Mouse (Mus musculus) retina, postnatal 7 days (tissue): ENCODE measurements around the gene Tmem145.

Source experiments
- DNase-seq: peaks from one replicate; pipeline ENCODE4 v3.0.0-alpha.2; 2012; ENCODE audit warnings: low read depth, low spot score

The Tmem145 gene

GRCm38 (mm10) chr7:25292107-25292506, 13.8 kb upstream of the Tmem145 start:
- DNase-seq, result no peak

GRCm38 (mm10) chr7:25293191-25293739, 12.6 kb upstream of the Tmem145 start:
- DNase-seq, result no peak

GRCm38 (mm10) chr7:25294495-25294894, 11.4 kb upstream of the Tmem145 start:
- no peak for DNase-seq

- no peak for DNase-seq
Measured at GRCm38 (mm10) chr7:25294960-25295722, 10.8 kb upstream of the Tmem145 start.

GRCm38 (mm10) chr7:25296945-25297453, 8.9 kb upstream of the Tmem145 start:
- DNase-seq, result no peak

GRCm38 (mm10) chr7:25297454-25298325, 8.2 kb upstream of the Tmem145 start, which contains the start of gene Pafah1b3:
TSS of gene Pafah1b3 (minus strand) at chr7:25297986.
- peak; percentile 90 for DNase-seq

GRCm38 (mm10) chr7:25301063-25301462, 4.8 kb upstream of the Tmem145 start, which contains the start of gene Prr19:
TSS of gene Prr19 (plus strand) at chr7:25301411.
- no peak for DNase-seq

- no peak for DNase-seq
Measured at GRCm38 (mm10) chr7:25303003-25303684, 2.8 kb upstream of the Tmem145 start.

GRCm38 (mm10) chr7:25303685-25304006, 2.3 kb upstream of the Tmem145 start:
- no peak for DNase-seq

GRCm38 (mm10) chr7:25305481-25305880, 425 bp upstream of the Tmem145 start:
- DNase-seq, result no peak

- no peak for DNase-seq
Measured at GRCm38 (mm10) chr7:25306614-25306996, 699 bp downstream of the Tmem145 start.

GRCm38 (mm10) chr7:25308702-25309318, 2.9 kb downstream of the Tmem145 start:
- DNase-seq, result no peak

GRCm38 (mm10) chr7:25309425-25309824, 3.5 kb downstream of the Tmem145 start:
- DNase-seq, result no peak

GRCm38 (mm10) chr7:25311193-25311592, 5.3 kb downstream of the Tmem145 start:
- DNase-seq, result no peak

- DNase-seq, result no peak
Measured at GRCm38 (mm10) chr7:25313325-25313724, 7.4 kb downstream of the Tmem145 start.

GRCm38 (mm10) chr7:25314606-25315305, 8.8 kb downstream of the Tmem145 start:
- DNase-seq, result no peak

- no peak for DNase-seq
Measured at GRCm38 (mm10) chr7:25315306-25316041, 9.6 kb downstream of the Tmem145 start.

GRCm38 (mm10) chr7:25316532-25317445, 10.9 kb downstream of the Tmem145 start, which contains the start of gene Megf8:
TSS of gene Megf8 (plus strand) at chr7:25317164.
- DNase-seq, result peak; percentile 98
